Mouse (Mus musculus): ENCODE measurements around the gene Cd300ld3. TPM values are rescaled to one million over a fixed set of nuclear protein-coding genes. Genes with fewer than 3 reads are reported as not detected.
"Not testable (repeated sequence)": the region's sequence is repeated elsewhere in the genome, so short reads cannot be mapped to it uniquely, and the experiment has no call there.

The Cd300ld3 gene
- polyA plus RNA-seq, 1 experiment from 2014 or later, result not detected

- WGBS, result 48% methylated on average over 3 of the region's 3 CpGs
- Histone ChIP-seq H3K27ac (no peak overlapping the region), H3K4me3 (no peak overlapping the region), H3K4me2 (no peak overlapping the region), H3K9me3 (no peaks in the 10 kb centered on the region), H3K4me1 (no peaks in the 10 kb centered on the region), H3K27me3 (replicated peaks) (0 out of 2 replicates have a peak, but pooled peaks cover 8% of the 10 kb centered on the region), H3K9ac (no peak overlapping the region), H3K36me3 (replicated peaks) (no peaks in the 10 kb centered on the region)
- ATAC-seq (replicated peaks), result no peak
Observed at GRCm38 (mm10) chr11:115049282-115049895, 1.2 kb upstream of the Cd300ld3 start.

GRCm38 (mm10) chr11:115037669-115038068 lies 10.5 kb downstream of the Cd300ld3 start, which contains the start of gene Cd300ld5:
Gene Cd300ld5, minus strand, starts transcription at chr11:115037769.
- H3K27ac ChIP-seq; H3K4me1 ChIP-seq; ATAC-seq (replicated peaks); H3K9me3 ChIP-seq; H3K36me3 ChIP-seq (replicated peaks); H3K4me2 ChIP-seq; H3K27me3 ChIP-seq (replicated peaks); H3K4me3 ChIP-seq; H3K9ac ChIP-seq: not testable (repeated sequence)
- WGBS, result no CpG with 5 or more reads among the region's 6 CpGs

GRCm38 (mm10) chr11:115026912-115027311 lies 21.3 kb downstream of the Cd300ld3 start, which contains the start of gene Cd300ld4:
Gene Cd300ld4, minus strand, starts transcription at chr11:115027012.
- not testable (repeated sequence) for H3K27me3 ChIP-seq (replicated peaks); H3K4me1 ChIP-seq; H3K36me3 ChIP-seq (replicated peaks); ATAC-seq (replicated peaks); H3K27ac ChIP-seq; H3K4me3 ChIP-seq; H3K4me2 ChIP-seq; H3K9me3 ChIP-seq; H3K9ac ChIP-seq
- WGBS, result no CpG with 5 or more reads among the region's 6 CpGs

DNA sequence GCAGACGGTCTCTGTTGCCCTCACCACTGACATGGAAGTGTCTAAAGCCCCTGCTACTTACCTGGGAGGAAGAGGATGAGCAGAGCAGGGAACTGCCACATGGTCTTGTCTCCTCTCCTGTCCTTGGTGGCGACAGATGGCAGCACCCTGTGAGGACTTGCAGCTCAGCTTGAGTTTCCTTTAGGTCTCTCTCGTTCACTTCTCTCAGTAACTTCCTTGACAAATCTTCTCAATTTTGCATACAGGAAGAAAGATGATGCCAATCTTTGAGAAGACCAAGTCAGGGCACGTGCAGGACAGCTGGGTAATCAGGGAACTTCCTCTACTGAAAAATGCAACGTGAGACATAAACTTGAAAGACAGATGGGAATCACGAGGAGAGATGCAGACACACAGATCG lies 32.1 kb downstream of the Cd300ld3 start, which contains the start of gene Cd300ld2:
Gene Cd300ld2, minus strand, starts transcription at position 101 of the 400 bp plus-strand sequence.
- H3K27me3 ChIP-seq (replicated peaks); H3K9ac ChIP-seq; H3K4me1 ChIP-seq; H3K27ac ChIP-seq; ATAC-seq (replicated peaks); H3K36me3 ChIP-seq (replicated peaks); H3K9me3 ChIP-seq; H3K4me3 ChIP-seq; H3K4me2 ChIP-seq: not testable (repeated sequence)
- no CpG with 5 or more reads among the region's 7 CpGs for WGBS

DNA sequence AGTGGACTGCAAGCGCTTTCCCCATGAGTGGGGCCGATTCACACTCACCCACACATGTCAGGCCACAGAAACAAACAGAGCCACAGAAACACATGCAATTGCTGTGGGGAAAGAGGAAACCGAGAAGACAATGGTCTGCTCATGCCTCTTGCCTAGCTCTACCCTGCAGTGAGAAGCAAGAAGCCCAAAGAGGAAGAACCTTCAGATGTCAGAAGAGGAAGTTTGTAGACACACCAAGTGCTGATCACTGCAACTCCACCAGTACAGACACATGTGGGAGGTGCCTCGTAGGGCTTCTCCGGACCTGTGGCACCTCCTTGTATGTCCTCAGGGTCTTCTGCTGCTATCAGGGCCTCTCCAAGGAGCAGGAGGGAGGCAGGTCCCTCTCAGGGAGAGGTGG lies 44.1 kb downstream of the Cd300ld3 start:
- H3K4me2 ChIP-seq, result no peak overlapping the region
- H3K9ac ChIP-seq, result no peak overlapping the region
- H3K27me3 ChIP-seq (replicated peaks), result no peaks in the 10 kb centered on the region
- ATAC-seq (replicated peaks), result no peak
- no peaks in the 10 kb centered on the region for H3K36me3 ChIP-seq (replicated peaks)
- no peaks in the 10 kb centered on the region for H3K4me1 ChIP-seq
- H3K27ac ChIP-seq, result no peak overlapping the region
- no peak overlapping the region for H3K4me3 ChIP-seq
- 87% methylated on average over 5 of the region's 5 CpGs for WGBS
- no peaks in the 10 kb centered on the region for H3K9me3 ChIP-seq

DNA sequence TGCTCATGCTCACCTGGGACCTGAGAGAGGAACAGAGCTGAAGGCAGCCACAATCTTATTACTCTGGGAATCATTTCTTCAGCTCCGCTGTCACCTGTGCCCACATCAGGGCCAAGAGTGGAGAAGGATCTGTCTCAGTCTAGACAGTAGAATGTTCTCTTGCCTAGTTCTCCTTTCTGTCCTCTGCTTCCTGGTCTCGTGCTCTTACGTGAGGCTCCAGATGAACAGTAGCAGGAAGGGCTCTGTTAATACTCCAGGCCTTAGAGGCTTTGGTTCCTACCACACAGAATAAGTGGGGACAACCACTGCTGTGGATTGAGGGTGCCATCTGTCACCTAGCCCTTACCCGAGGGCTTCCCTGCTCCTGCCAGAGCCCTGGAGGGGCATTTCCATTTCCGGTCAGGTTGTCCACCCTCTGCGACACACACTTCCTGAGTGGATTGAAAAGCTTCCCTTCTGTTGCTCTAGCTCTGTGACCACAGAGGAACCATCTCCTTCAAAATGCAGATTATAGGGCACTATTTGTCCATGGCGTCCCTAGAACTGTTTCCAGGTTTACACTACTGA lies 46.7 kb downstream of the Cd300ld3 start, which contains the start of gene Cd300c2:
Gene Cd300c2, minus strand, starts transcription at position 407 of the 567 bp plus-strand sequence.
- H3K36me3 ChIP-seq (replicated peaks), result no peaks in the 10 kb centered on the region
- H3K4me2 ChIP-seq, result no peak within 1 kb of the TSS
- 91% methylated on average over 7 of the region's 7 CpGs for WGBS
- no peak within 1 kb of the TSS for H3K4me3 ChIP-seq
- no peaks in the 10 kb centered on the region for H3K4me1 ChIP-seq
- no peaks in the 10 kb centered on the region for H3K27me3 ChIP-seq (replicated peaks)
- H3K9me3 ChIP-seq, result no peaks in the 10 kb centered on the region
- no peak for ATAC-seq (replicated peaks)
- no peak within 1 kb of the TSS for H3K27ac ChIP-seq
- H3K9ac ChIP-seq, result no peak within 1 kb of the TSS

Other genes with a start within 250 kb of the Cd300ld3 start
- gene Gpr142, start 249.5 kb downstream of the Cd300ld3 start, polyA plus RNA-seq (2015; fragmentation: Nextera tagmentation; extraction: Ambion mirVana), result not detected in 2 replicates
- gene Gprc5c, start 197.3 kb downstream of the Cd300ld3 start, polyA plus RNA-seq (2015; fragmentation: Nextera tagmentation; extraction: Ambion mirVana), result 9.3 and 9.4 TPM in 2 replicates
- 0.86 and 0.94 TPM in 2 replicates for gene Cd300a, start 158.4 kb downstream of the Cd300ld3 start, polyA plus RNA-seq (2015; fragmentation: Nextera tagmentation; extraction: Ambion mirVana)
- gene Cd300lb, start 114.0 kb downstream of the Cd300ld3 start, polyA plus RNA-seq (2015; fragmentation: Nextera tagmentation; extraction: Ambion mirVana), result 0.14 TPM in 1 of 2 replicates, not detected in the other
- gene Cd300c, start 79.3 kb downstream of the Cd300ld3 start, polyA plus RNA-seq (2015; fragmentation: Nextera tagmentation; extraction: Ambion mirVana), result not detected in 2 replicates
- gene Cd300ld, start 58.5 kb downstream of the Cd300ld3 start, polyA plus RNA-seq (2015; fragmentation: Nextera tagmentation; extraction: Ambion mirVana), result 0.06 and 0.15 TPM in 2 replicates
- 1.2 and 1.3 TPM in 2 replicates for gene Cd300c2, start 46.5 kb downstream of the Cd300ld3 start, polyA plus RNA-seq (2015; fragmentation: Nextera tagmentation; extraction: Ambion mirVana)
- gene Cd300ld2, start 32.2 kb downstream of the Cd300ld3 start, polyA plus RNA-seq (2015; fragmentation: Nextera tagmentation; extraction: Ambion mirVana), result 0.36 TPM in 1 of 2 replicates, not detected in the other
- not detected in 2 replicates for gene Cd300ld4, start 21.4 kb downstream of the Cd300ld3 start, polyA plus RNA-seq (2015; fragmentation: Nextera tagmentation; extraction: Ambion mirVana)
- gene Cd300ld5, start 10.6 kb downstream of the Cd300ld3 start, polyA plus RNA-seq (2015; fragmentation: Nextera tagmentation; extraction: Ambion mirVana), result not detected in 2 replicates
- not detected in 2 replicates for gene Cd300e, start 13.8 kb upstream of the Cd300ld3 start, polyA plus RNA-seq (2015; fragmentation: Nextera tagmentation; extraction: Ambion mirVana)
- 0.49 and 1.1 TPM in 2 replicates for gene Rab37, start 43.0 kb upstream of the Cd300ld3 start, polyA plus RNA-seq (2015; fragmentation: Nextera tagmentation; extraction: Ambion mirVana)
- 0.20 and 0.27 TPM in 2 replicates for gene Cd300lf, start 85.6 kb upstream of the Cd300ld3 start, polyA plus RNA-seq (2015; fragmentation: Nextera tagmentation; extraction: Ambion mirVana)
- 46.4 and 54.6 TPM in 2 replicates for gene Slc9a3r1, start 114.9 kb upstream of the Cd300ld3 start, polyA plus RNA-seq (2015; fragmentation: Nextera tagmentation; extraction: Ambion mirVana)
- gene Tmem104, start 139.1 kb upstream of the Cd300ld3 start, polyA plus RNA-seq (2015; fragmentation: Nextera tagmentation; extraction: Ambion mirVana), result 12.6 and 15.3 TPM in 2 replicates
- gene Nat9, start 139.4 kb upstream of the Cd300ld3 start, polyA plus RNA-seq (2015; fragmentation: Nextera tagmentation; extraction: Ambion mirVana), result 22.5 and 25.5 TPM in 2 replicates
- gene Grin2c, start 218.8 kb upstream of the Cd300ld3 start, polyA plus RNA-seq (2015; fragmentation: Nextera tagmentation; extraction: Ambion mirVana), result 0.21 and 0.26 TPM in 2 replicates
- 21.5 and 22.1 TPM in 2 replicates for gene Fdxr, start 228.6 kb upstream of the Cd300ld3 start, polyA plus RNA-seq (2015; fragmentation: Nextera tagmentation; extraction: Ambion mirVana)
- 0.96 and 1.0 TPM in 2 replicates for gene Fads6, start 249.3 kb upstream of the Cd300ld3 start, polyA plus RNA-seq (2015; fragmentation: Nextera tagmentation; extraction: Ambion mirVana)

Measured in midbrain, embryonic 15.5 days (tissue).